Mouse (Mus musculus): ENCODE results near the gene Steap3. TPM values are rescaled to one million over a fixed set of nuclear protein-coding genes. Genes with fewer than 3 reads are reported as not detected.

The Steap3 gene
- total RNA-seq, 2 experiments from 2014 or later: 5.5 to 5.6 TPM

DNA sequence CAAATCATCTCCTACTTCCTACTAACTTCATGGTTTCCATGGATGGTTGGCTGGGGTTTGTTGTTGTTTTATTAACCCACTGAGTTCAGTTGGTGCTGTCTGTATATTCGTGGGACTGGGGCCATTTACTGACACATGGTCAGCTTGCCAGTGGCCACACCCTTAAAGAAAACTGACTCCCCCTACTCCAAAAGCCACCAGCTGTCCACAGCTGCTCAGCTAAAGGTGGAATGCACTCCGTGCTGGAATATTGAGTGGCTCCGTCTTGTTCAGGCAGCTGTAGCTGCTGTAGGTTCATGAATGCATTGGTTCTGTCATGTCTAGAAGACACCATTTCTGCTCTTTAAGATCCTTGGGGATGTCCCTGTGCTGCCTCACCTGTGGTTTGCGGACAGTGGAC is 48.9 kb downstream of the Steap3 start:
- H3K4me3 ChIP-seq: no peak overlapping the region
- H3K27ac ChIP-seq: no peak overlapping the region
- DNase-seq (ENCODE audit: extremely low spot score in 1 of 2, low spot score in 2 of 2): no peak
- intact Hi-C loops (cut with DNase I): no loop called here
- TF ChIP-seq CTCF (IDR thresholded peaks at IDR 0.05): no peak

DNA sequence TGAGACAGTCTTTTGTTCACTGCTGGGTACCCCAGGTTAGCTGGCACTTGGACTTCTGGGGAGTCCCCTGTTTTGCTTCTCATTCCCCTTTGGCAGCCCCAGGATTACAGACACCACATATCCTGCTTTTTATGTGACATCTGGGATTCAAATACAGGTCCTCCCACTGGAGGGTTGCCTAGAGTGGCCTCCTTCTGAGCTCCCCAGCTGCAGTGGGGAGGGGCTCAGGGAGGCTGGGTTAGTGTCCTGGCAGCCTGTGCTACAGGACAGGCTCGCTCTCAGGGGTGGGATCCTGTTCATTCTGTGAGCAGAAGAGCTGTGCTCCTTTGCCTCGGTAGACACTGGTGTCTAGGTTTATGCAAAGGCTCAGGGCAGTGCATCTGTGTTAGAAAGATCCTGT is 51.2 kb downstream of the Steap3 start:
- Histone ChIP-seq H3K27ac (no peak overlapping the region), H3K4me3 (no peak overlapping the region)
- intact Hi-C loops (cut with DNase I): no loop called here
- DNase-seq (ENCODE audit: extremely low spot score in 1 of 2, low spot score in 2 of 2): no peak
- no peak for TF ChIP-seq CTCF (IDR thresholded peaks at IDR 0.05)

DNA sequence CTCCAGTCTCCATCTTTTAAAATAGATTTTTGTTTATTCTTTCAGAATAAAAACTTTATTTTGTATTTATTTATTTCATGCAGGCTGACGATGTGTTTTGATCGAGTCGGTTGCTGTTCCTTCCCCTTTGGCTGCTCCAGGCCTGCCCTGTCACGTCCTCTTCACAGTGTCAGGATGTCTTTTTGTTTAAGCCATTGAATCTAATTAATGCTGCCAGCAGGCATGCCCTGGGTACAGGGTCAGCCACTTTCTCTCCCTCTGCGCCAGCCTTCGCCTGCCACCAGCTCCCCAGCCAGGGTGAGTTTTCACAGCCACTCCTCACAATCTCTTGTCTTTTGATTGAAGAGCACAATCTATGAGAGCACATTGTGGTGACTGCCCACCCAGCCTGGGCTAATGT is 51.7 kb downstream of the Steap3 start:
- H3K4me3 ChIP-seq: no peak overlapping the region
- H3K27ac ChIP-seq: no peak overlapping the region
- intact Hi-C loops (cut with DNase I): no loop called here
- no peak for DNase-seq (ENCODE audit: extremely low spot score in 1 of 2, low spot score in 2 of 2)
- TF ChIP-seq CTCF (IDR thresholded peaks at IDR 0.05): no peak

DNA sequence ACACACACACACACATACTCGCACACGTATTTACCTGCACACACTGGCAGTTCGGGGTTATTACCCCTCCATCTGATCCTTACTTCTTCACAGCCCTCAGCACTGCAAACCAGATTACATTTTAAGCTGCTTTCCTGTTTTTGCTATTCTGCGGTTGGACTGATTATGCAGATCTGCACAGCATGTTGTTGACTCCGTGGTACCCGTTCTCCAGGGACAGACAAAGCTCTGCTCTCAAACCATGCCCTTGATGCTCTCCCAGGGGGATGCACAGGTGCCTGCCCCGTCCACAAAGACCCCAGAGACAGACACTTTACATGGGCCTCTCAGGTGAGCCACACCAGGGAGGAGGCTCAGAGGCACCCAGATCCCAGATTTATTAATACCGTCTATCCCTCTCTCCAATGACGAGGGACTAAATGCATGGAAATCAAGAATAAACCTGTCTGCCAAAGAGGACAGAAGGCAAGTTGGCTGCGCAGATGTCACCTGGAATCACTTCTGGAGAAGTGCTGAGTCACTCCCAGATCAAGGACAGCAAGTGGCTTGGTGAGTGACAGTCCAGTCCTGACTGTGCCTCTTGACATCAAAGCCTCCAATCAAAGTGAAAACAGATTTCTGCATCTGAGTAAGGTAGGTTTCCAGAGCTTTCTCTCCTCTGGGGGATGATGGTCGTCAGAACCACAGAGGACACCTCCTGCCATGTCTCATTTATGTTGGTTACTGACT is 63.8 kb downstream of the Steap3 start:
- no peak for TF ChIP-seq CTCF (IDR thresholded peaks at IDR 0.05)
- DNase-seq (ENCODE audit: extremely low spot score in 1 of 2, low spot score in 2 of 2): no peak
- H3K4me3 ChIP-seq: no peak overlapping the region
- H3K27ac ChIP-seq: no peak overlapping the region
- intact Hi-C loops (cut with DNase I): no loop called here

DNA sequence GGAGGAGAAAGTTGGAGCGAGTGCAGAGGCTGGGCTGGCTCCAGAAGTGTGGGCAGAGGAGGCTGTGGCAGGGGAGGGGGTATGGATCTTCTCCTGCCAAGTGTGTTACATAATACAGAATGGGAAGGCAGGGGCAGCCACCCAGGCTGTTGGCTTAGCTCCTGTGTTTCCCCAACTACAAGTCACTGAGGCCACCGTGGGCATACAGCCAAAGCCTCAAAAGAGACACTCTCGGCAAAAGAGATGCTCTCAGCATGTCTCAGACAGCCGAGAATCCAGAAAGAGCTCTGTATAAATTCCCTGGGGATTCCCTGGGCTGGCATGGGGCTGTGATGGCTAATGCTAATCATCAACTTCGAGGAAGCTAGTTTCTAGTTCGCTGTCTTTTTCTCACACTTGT is 64.9 kb downstream of the Steap3 start:
- intact Hi-C loops (cut with DNase I): no loop called here
- Histone ChIP-seq H3K4me3 (no peak overlapping the region), H3K27ac (no peak overlapping the region)
- TF ChIP-seq CTCF (IDR thresholded peaks at IDR 0.05): no peak
- DNase-seq (ENCODE audit: extremely low spot score in 1 of 2, low spot score in 2 of 2): peak; percentile 35 to 65

DNA sequence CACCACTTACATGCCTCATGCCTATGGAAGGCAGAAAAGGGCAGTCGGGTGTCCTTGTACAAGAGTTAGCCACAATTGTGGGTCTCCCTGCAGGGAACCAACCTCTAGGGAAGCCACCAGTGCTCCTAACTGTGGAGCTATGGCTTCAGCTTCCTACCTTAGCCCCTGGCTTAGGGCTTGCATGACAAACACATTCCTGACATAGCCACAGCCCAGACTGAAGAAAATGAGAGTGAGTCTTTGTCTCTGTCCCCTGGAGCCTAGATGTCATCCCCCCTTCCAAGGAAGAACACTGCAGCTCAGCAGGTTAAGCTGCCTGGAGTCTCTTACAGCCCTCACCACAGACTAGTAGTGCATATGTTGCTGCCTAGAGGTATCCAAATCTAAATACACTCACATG is 67.7 kb downstream of the Steap3 start:
- Histone ChIP-seq H3K27ac (no peak overlapping the region), H3K4me3 (no peak overlapping the region)
- DNase-seq (ENCODE audit: extremely low spot score in 1 of 2, low spot score in 2 of 2): no peak
- intact Hi-C loops (cut with DNase I): no loop called here
- TF ChIP-seq CTCF (IDR thresholded peaks at IDR 0.05): no peak

DNA sequence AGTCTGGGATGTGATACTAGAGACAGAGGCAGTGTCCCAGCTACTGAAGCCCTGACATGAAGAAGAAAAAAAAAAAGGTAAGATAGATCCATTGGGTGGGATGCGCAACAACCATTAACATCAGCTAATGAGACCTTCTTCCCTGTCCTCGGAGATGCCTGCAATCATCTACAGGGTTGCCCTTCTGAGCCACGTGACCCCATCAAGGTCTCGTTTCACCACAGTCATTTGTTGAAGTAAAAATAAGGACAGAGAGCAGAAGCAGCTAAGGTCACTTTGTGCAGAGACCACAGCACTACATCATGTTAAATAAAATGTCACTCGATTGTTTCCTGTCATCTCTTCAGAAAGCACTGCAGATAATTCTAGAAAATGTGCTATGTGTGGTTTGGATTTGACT is 68.7 kb downstream of the Steap3 start:
- no peak for DNase-seq (ENCODE audit: extremely low spot score in 1 of 2, low spot score in 2 of 2)
- H3K4me3 ChIP-seq: no peak overlapping the region
- H3K27ac ChIP-seq: no peak overlapping the region
- no peak for TF ChIP-seq CTCF (IDR thresholded peaks at IDR 0.05)
- intact Hi-C loops (cut with DNase I): no loop called here

DNA sequence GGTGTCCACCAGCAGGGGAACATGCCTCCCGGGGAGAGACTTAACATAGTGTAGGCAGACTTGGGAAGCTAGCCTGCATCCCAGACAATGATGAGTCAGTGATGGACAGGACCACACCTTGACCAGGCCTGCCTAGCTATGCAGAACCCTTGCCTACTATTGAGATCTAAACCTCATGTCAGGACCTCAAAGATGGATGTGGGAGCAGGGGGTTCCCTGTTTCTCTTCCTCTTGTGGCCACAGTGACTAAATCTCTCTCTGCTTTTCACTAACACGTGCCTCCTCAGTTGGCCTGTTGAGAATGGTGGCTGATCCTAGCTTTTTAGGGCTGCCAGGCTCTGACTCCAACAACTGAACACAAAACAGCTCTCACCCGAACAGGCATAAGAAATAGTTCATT is 70.0 kb downstream of the Steap3 start:
- no peak for DNase-seq (ENCODE audit: extremely low spot score in 1 of 2, low spot score in 2 of 2)
- H3K27ac ChIP-seq: no peak overlapping the region
- TF ChIP-seq CTCF (IDR thresholded peaks at IDR 0.05): no peak; the same call in 1 of the 2 replicates
- intact Hi-C loops (cut with DNase I): no loop called here
- no peak overlapping the region for H3K4me3 ChIP-seq

DNA sequence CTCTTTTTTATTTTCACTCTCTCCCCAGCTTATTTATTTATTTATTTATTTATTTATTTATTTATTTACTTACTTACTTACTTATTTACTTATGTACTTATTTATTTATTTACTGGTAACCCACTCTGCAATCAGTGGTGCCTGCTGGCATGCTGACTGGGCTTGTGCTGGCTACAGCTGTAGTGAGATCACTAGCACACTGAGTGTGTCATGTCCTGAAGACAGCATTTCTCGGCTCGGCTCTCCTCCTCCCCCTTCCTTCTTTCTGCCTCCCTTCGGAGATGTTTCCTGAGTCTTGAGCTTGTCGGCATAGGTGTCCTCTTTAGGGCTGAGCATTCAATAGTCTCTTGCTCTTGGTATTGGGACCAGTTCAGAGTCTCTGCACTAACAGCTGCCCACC is 73.6 kb downstream of the Steap3 start:
- no peak for TF ChIP-seq CTCF (IDR thresholded peaks at IDR 0.05)
- intact Hi-C loops (cut with DNase I): loop anchor here (5.0 kb wide), 2 partner anchors 68 to 138 kb away; no protein-coding TSS in a partner anchor
- DNase-seq (ENCODE audit: extremely low spot score in 1 of 2, low spot score in 2 of 2): no peak
- no peak overlapping the region for H3K27ac ChIP-seq
- no peak overlapping the region for H3K4me3 ChIP-seq

DNA sequence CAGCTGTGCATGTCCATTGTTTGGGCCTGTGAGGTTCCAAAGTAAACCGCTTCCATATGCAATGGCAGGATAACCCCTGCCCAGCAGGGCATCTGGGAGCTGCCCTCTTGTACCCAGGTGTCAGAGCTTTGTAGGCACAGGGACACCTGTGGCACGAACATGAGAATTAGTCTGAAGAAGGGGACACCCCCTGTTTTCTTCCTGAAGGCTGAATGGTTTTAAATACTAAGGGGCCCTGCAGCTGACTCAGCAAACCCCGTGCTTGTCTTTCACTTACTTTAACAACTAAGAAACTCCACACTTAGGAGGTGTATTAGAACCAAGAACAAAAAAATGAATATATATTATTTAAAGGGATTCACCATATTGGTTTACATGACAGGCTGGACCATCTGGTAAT is 74.4 kb downstream of the Steap3 start:
- H3K27ac ChIP-seq: no peak overlapping the region
- TF ChIP-seq CTCF (IDR thresholded peaks at IDR 0.05): no peak
- DNase-seq (ENCODE audit: extremely low spot score in 1 of 2, low spot score in 2 of 2): no peak
- no peak overlapping the region for H3K4me3 ChIP-seq
- intact Hi-C loops (cut with DNase I): loop anchor here (5.0 kb wide), 2 partner anchors 69 to 139 kb away; no protein-coding TSS in a partner anchor

DNA sequence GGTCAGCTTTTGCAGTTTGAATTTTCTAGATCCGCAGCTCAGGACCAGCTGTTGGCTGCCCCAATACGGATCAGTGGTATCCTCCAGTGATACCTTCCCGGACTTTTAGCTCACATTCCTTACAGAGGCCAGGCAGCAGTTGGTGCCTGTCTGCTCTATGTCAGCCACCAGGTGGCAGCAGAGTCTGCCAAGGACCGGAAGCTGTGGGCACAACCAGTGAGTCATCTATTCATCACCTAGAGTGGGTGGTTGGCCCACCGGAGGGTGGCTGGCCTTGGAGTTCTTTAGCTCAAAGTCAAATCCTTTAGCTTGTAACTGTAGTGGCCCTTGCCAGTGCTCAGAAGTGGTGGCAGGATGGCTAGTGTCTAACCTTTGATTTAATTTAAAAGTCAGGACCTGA is 75.3 kb downstream of the Steap3 start:
- Histone ChIP-seq H3K27ac (no peak overlapping the region), H3K4me3 (no peak overlapping the region)
- TF ChIP-seq CTCF (IDR thresholded peaks at IDR 0.05): peak; percentile 98
- intact Hi-C loops (cut with DNase I): loop anchor here (1.0 to 5.0 kb wide), 3 partner anchors 70 to 352 kb away; no protein-coding TSS in a partner anchor
- peak; percentile 78 to 86 for DNase-seq (ENCODE audit: extremely low spot score in 1 of 2, low spot score in 2 of 2)

DNA sequence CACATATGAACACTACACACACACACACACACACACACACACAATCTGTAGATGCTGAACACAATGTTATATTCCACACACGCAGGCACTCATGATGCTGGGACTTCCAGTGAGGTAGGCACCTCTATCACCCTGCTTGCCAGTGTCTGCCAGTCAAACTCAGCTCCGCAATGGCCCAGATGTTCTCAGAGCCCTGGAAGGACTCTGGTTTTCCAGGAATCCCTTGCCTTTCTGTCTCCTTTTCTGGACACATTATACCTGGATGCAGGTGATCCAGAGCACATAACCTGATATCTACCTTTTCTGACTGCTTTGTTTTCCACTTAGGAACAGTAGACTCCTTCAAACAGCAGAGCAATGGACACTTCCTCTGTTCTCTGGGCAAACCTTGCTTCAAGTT is 75.8 kb downstream of the Steap3 start:
- H3K4me3 ChIP-seq: no peak overlapping the region
- DNase-seq (ENCODE audit: extremely low spot score in 1 of 2, low spot score in 2 of 2): no peak
- no peak overlapping the region for H3K27ac ChIP-seq
- TF ChIP-seq CTCF (IDR thresholded peaks at IDR 0.05): no peak
- intact Hi-C loops (cut with DNase I): loop anchor here (1.0 to 5.0 kb wide), 3 partner anchors 71 to 353 kb away; no protein-coding TSS in a partner anchor

DNA sequence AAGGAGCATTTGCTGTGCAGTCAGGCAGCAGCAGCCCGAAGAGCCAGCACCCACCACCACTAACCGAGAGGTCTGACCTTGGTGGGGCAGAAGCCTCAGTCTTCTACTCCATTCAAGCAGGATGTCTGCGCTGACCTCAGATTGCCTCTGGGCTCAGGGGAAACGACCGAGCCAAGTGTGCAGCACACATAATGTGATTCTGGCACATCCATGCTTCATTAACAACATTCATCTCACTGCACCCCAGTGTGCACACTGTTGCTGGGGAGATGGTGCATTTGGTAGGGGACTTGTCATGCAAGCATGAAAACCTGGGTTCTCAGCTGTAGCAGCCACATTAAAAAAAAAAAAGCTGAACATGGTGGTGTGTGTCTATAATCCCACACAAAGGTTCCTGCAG is 76.6 kb downstream of the Steap3 start:
- Histone ChIP-seq H3K4me3 (no peak overlapping the region), H3K27ac (no peak overlapping the region)
- DNase-seq (ENCODE audit: extremely low spot score in 1 of 2, low spot score in 2 of 2): no peak
- intact Hi-C loops (cut with DNase I): loop anchor here (5.0 kb wide), 2 partner anchors 71 to 141 kb away; no protein-coding TSS in a partner anchor
- TF ChIP-seq CTCF (IDR thresholded peaks at IDR 0.05): no peak
